In genomic region chr7:27325697-27326096, GRCm38 (mm10) we compare ENCODE assay signal across 8 mouse cellular contexts. TPM values are rescaled to one million over a fixed set of nuclear protein-coding genes. Genes with fewer than 3 reads are reported as not detected.
A peak's percentile ranks its signal among the peaks of the same experiment; 100 is the strongest.
DNase-seq lines count a peak whose midpoint lies in the region; ATAC-seq and TF ChIP-seq lines count a peak whose summit lies in the region.

No protein-coding gene starts in this region.

- no peaks in the 10 kb centered on the region for H3K9me3 ChIP-seq in E14TG2a.4 (ENCODE audit: low read length)
- H3K9me3 ChIP-seq in hindbrain, postnatal 0 days (ENCODE audit: low read length), result no peaks in the 10 kb centered on the region
- no peaks in the 10 kb centered on the region for H3K9me3 ChIP-seq in liver, embryonic 11.5 days (ENCODE audit: control insufficient read depth, low read length)

- 0 out of 2 replicates have a peak overlapping the region, but pooled peaks have one; percentile 0 for H3K9ac ChIP-seq in hindbrain, postnatal 0 days (replicated peaks; ENCODE audit: low read length)
- H3K9ac ChIP-seq in liver, embryonic 11.5 days (ENCODE audit: low read depth, low read length), result no peak overlapping the region

- intact Hi-C loops in gastrocnemius, postnatal 14 days (cut with DNase I; ENCODE audit: low total_unique reads), result no loop called here

- peaks cover 94% of the 10 kb centered on the region for H3K4me1 ChIP-seq in E14TG2a.4 (replicated peaks; ENCODE audit: low read depth, low read length)
- H3K4me1 ChIP-seq in hindbrain, postnatal 0 days (ENCODE audit: insufficient read depth, low read length), result peaks cover 12% of the 10 kb centered on the region
- peaks cover 6% of the 10 kb centered on the region for H3K4me1 ChIP-seq in liver, embryonic 11.5 days (replicated peaks; ENCODE audit: control insufficient read depth, insufficient read depth, low read length)

- ATAC-seq in hindbrain, postnatal 0 days, result no peak
- 0 out of 2 replicates have a peak, but pooled peaks have one; percentile 27 for ATAC-seq in liver, embryonic 11.5 days (replicated peaks; ENCODE audit: low FRiP score)
- no peak for ATAC-seq in erythroblast, adult 5-6 weeks (replicated peaks; ENCODE audit: low FRiP score, poor library complexity, severe bottlenecking)

- peak overlapping the region; percentile 85 for H3K4me3 ChIP-seq in E14TG2a.4 (replicated peaks; ENCODE audit: low read length)
- H3K4me3 ChIP-seq in hindbrain, postnatal 0 days (ENCODE audit: low read length), result peak overlapping the region; percentile 25
- H3K4me3 ChIP-seq in liver, embryonic 11.5 days (ENCODE audit: low read depth, low read length), result peak overlapping the region; percentile 29

- H3K4me2 ChIP-seq in hindbrain, postnatal 0 days (ENCODE audit: low read depth, low read length), result peak overlapping the region; percentile 40
- H3K4me2 ChIP-seq in liver, embryonic 11.5 days, result peak overlapping the region; percentile 50

- 6% methylated on average over 24 of the region's 24 CpGs for WGBS in hindbrain, postnatal 0 days
- 3% methylated on average over 24 of the region's 24 CpGs for WGBS in liver, embryonic 11.5 days

- peaks cover 70% of the 10 kb centered on the region for H3K36me3 ChIP-seq in E14TG2a.4 (ENCODE audit: insufficient read depth, low read length)
- no peaks in the 10 kb centered on the region for H3K36me3 ChIP-seq in hindbrain, postnatal 0 days (ENCODE audit: insufficient read depth, low read length)
- H3K36me3 ChIP-seq in liver, embryonic 11.5 days (ENCODE audit: control insufficient read depth, insufficient read depth, low read length), result no peaks in the 10 kb centered on the region

- H3K27ac ChIP-seq in hindbrain, postnatal 0 days, result no peak overlapping the region
- H3K27ac ChIP-seq in liver, embryonic 11.5 days (ENCODE audit: low read depth, low read length), result no peak overlapping the region

- DNase-seq in cerebellum, adult 9-10 months, result peak; percentile 68
- peak; percentile 82 for DNase-seq in gastrocnemius, postnatal 14 days
- DNase-seq in hindbrain, postnatal 0 days (ENCODE audit: low spot score), result no peak
- DNase-seq in liver, embryonic 11.5 days (ENCODE audit: low spot score), result no peak
- peak; percentile 31 for DNase-seq in naive thymus-derived CD4-positive, alpha-beta T cell, adult 2 months (ENCODE audit: low read depth)
- DNase-seq in frontal cortex, postnatal 14 days (ENCODE audit: low spot score in 2 of 2), result no peak

- H3K27me3 ChIP-seq in E14TG2a.4 (ENCODE audit: insufficient read depth, low read length), result no peaks in the 10 kb centered on the region
- peaks cover 42% of the 10 kb centered on the region for H3K27me3 ChIP-seq in hindbrain, postnatal 0 days (ENCODE audit: insufficient read depth, low read length)
- peaks cover 89% of the 10 kb centered on the region for H3K27me3 ChIP-seq in liver, embryonic 11.5 days (replicated peaks; ENCODE audit: control insufficient read depth, insufficient read depth, low read length)

- no peak for TF ChIP-seq CTCF in E14TG2a.4 (conservative IDR thresholded peaks at IDR 0.05; ENCODE audit: low read length)
- TF ChIP-seq CTCF in hindbrain, postnatal 0 days (IDR thresholded peaks at IDR 0.05; ENCODE audit: low read depth), result no peak

RNA-seq across cellular contexts. Expression of gene Ltbp4, which starts 11.8 kb away (rescaled TPM):
- 100 to 1,000 TPM; 122 to 151 TPM for total RNA-seq in gastrocnemius, postnatal 14 days (2021)
- total RNA-seq in hindbrain, postnatal 0 days (2014; rRNA removed), result 34.8 and 41.2 TPM in 2 replicates
- 10.5 and 10.6 TPM in 2 replicates for polyA plus RNA-seq in hindbrain, postnatal 0 days (2015; fragmentation: Nextera tagmentation; extraction: Ambion mirVana)
- polyA plus RNA-seq in liver, embryonic 11.5 days (2014; fragmentation: Nextera tagmentation; extraction: Ambion mirVana), result 7.1 and 10.2 TPM in 2 replicates
- not detected in 2 replicates for total RNA-seq in erythroblast, adult 5-6 weeks (2015; ENCODE audit: low replicate concordance)
- total RNA-seq in erythroblast, adult 5-6 weeks (2017; ENCODE audit: low replicate concordance), result 1.2 TPM in 1 of 2 replicates, not detected in the other

RNA-seq across cellular contexts. Expression of gene Shkbp1, which starts 30.1 kb away (rescaled TPM):
- 1 to 10 TPM; 3.5 to 5.3 TPM for total RNA-seq in gastrocnemius, postnatal 14 days (2021)
- total RNA-seq in hindbrain, postnatal 0 days (2014; rRNA removed), result 27.0 and 31.2 TPM in 2 replicates
- polyA plus RNA-seq in hindbrain, postnatal 0 days (2015; fragmentation: Nextera tagmentation; extraction: Ambion mirVana), result 20.0 and 20.2 TPM in 2 replicates
- polyA plus RNA-seq in liver, embryonic 11.5 days (2014; fragmentation: Nextera tagmentation; extraction: Ambion mirVana), result 46.8 and 49.6 TPM in 2 replicates
- total RNA-seq in erythroblast, adult 5-6 weeks (2015; ENCODE audit: low replicate concordance), result 9.0 and 13.3 TPM in 2 replicates
- 3.4 and 10.0 TPM in 2 replicates for total RNA-seq in erythroblast, adult 5-6 weeks (2017; ENCODE audit: low replicate concordance)

RNA-seq across cellular contexts. Expression of gene Gm20479, which starts 31.5 kb away (rescaled TPM):
- under 1 TPM in 1 of 2 experiments, not detected in 1; 0.90 TPM for total RNA-seq in gastrocnemius, postnatal 14 days (2021)
- total RNA-seq in hindbrain, postnatal 0 days (2014; rRNA removed), result not detected in 2 replicates
- polyA plus RNA-seq in hindbrain, postnatal 0 days (2015; fragmentation: Nextera tagmentation; extraction: Ambion mirVana), result not detected in 2 replicates
- 0.43 and 1.2 TPM in 2 replicates for polyA plus RNA-seq in liver, embryonic 11.5 days (2014; fragmentation: Nextera tagmentation; extraction: Ambion mirVana)
- total RNA-seq in erythroblast, adult 5-6 weeks (2015; ENCODE audit: low replicate concordance), result not detected in 2 replicates
- total RNA-seq in erythroblast, adult 5-6 weeks (2017; ENCODE audit: low replicate concordance), result not detected in 2 replicates

Comparison
In these comparisons a context has a peak if more than half of its experiments do, and no peak if none do; other contexts are left out.
1. H3K4me3 ChIP-seq: peak in every context shown above with its lines; median percentile 85 in E14TG2a.4; 29 in liver, embryonic 11.5 days; 25 in hindbrain, postnatal 0 days.
2. DNase-seq: peak in cerebellum, adult 9-10 months (single experiment), gastrocnemius, postnatal 14 days (single experiment) and naive thymus-derived CD4-positive, alpha-beta T cell, adult 2 months (single experiment); none in hindbrain, postnatal 0 days (single experiment), liver, embryonic 11.5 days (single experiment) and frontal cortex, postnatal 14 days (0 of 2).
3. RNA of gene Ltbp4, which starts 11.8 kb away (total RNA-seq): 122 to 151 TPM in gastrocnemius, postnatal 14 days and 34.8 to 41.2 TPM in hindbrain, postnatal 0 days; 1.2 TPM in erythroblast, adult 5-6 weeks; every median in the first group is over 10 times any median in the second.